Comparison of ENCODE assay signal across 10 mouse cellular contexts in the genomic region with DNA sequence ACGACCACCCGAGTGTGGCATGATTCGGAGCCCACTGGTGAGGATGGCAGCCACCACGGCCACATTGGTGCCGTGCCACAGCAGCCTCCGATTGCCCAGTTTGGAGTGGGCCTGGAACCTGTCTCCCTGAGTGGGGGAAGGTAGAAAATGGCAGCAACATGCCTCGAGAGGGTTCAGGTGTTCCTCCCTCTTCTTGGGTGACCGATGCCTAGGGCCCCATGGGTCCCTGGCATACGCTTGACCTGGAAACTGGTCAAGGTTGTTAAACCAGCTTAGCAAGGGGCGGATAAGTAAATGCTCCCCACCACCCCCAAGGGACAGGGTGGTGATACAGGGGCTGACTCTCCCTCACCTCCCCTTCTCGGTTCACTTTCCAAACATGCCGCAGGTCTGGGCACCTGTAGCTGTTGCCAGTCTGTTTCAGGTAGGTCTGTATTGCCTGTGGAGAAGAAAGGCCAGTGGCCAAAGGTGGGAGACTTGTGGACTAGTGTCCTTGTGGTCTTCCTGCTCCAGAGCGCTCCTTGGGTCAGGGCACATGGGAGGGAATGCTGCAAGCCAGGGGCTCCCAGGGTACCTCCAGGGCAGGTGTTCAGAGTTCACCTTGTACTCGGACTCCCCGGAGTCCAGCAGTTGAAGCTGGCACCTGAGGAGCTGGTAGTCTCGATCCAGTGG. TPM values are rescaled to one million over a fixed set of nuclear protein-coding genes. Genes with fewer than 3 reads are reported as not detected.
DNase-seq lines count a peak whose midpoint lies in the region; ATAC-seq and TF ChIP-seq lines count a peak whose summit lies in the region.
"Had no signal": no experiment of that assay in that cellular context is flagged by ENCODE, and none has a peak within 500 bp of the region (broad histone marks: within the 10 kb centered on the region; RNA-seq: fewer than 3 reads in every experiment).

No protein-coding gene starts in this region.

- ATAC-seq in kidney, embryonic 14.5 days (ENCODE audit: low FRiP score, low TSS enrichment): no peak
- no peak for ATAC-seq in forebrain, postnatal 0 days
- no peak for ATAC-seq in intestine, postnatal 0 days

- TF ChIP-seq CTCF in cerebellum, adult 2 months (IDR thresholded peaks at IDR 0.05; ENCODE audit: borderline replicate concordance, insufficient read depth, low read depth, low read length): no peak
- TF ChIP-seq CTCF in forebrain, postnatal 0 days (IDR thresholded peaks at IDR 0.05; ENCODE audit: low read depth): no peak
- TF ChIP-seq CTCF in intestine, postnatal 0 days (IDR thresholded peaks at IDR 0.05; ENCODE audit: low read depth): no peak

- no peaks in the 10 kb centered on the region for H3K9me3 ChIP-seq in kidney, embryonic 14.5 days (ENCODE audit: control insufficient read depth, low read length)
- H3K9me3 ChIP-seq in forebrain, postnatal 0 days (ENCODE audit: low read length): no peaks in the 10 kb centered on the region
- H3K9me3 ChIP-seq in intestine, postnatal 0 days (ENCODE audit: control insufficient read depth): no peaks in the 10 kb centered on the region
- H3K9me3 ChIP-seq: embryonic facial prominence, embryonic 15.5 days; lung, embryonic 15.5 days had no signal

- 86% methylated on average over 16 of the region's 16 CpGs for WGBS in kidney, embryonic 14.5 days
- 66% methylated on average over 16 of the region's 16 CpGs for WGBS in cerebellum, adult 2 months
- 89% methylated on average over 16 of the region's 16 CpGs for WGBS in forebrain, postnatal 0 days
- 79% methylated on average over 16 of the region's 16 CpGs for WGBS in intestine, postnatal 0 days

- no peak overlapping the region for H3K4me3 ChIP-seq in kidney, embryonic 14.5 days (ENCODE audit: low read length)
- H3K4me3 ChIP-seq in cerebellum, adult 2 months (replicated peaks; ENCODE audit: insufficient read depth, low read depth, low read length): no peak overlapping the region
- H3K4me3 ChIP-seq in forebrain, postnatal 0 days (ENCODE audit: low read depth, low read length): no peak overlapping the region
- H3K4me3 ChIP-seq in intestine, postnatal 0 days (ENCODE audit: low read depth, low read length): no peak overlapping the region
- H3K4me3 ChIP-seq: embryonic facial prominence, embryonic 15.5 days; lung, embryonic 15.5 days had no signal

- H3K9ac ChIP-seq in kidney, embryonic 14.5 days (ENCODE audit: low read depth, low read length): no peak overlapping the region
- no peak overlapping the region for H3K9ac ChIP-seq in forebrain, postnatal 0 days
- no peak overlapping the region for H3K9ac ChIP-seq in intestine, postnatal 0 days (ENCODE audit: low read depth, low read length)
- H3K9ac ChIP-seq: embryonic facial prominence, embryonic 15.5 days; lung, embryonic 15.5 days had no signal

- no peak overlapping the region for H3K4me2 ChIP-seq in kidney, embryonic 14.5 days (replicated peaks; ENCODE audit: low read depth, low read length)
- H3K4me2 ChIP-seq in forebrain, postnatal 0 days (ENCODE audit: low read depth): no peak overlapping the region
- H3K4me2 ChIP-seq in intestine, postnatal 0 days (replicated peaks; ENCODE audit: low read depth): no peak overlapping the region
- H3K4me2 ChIP-seq: embryonic facial prominence, embryonic 15.5 days; lung, embryonic 15.5 days had no signal

- peaks cover 23% of the 10 kb centered on the region for H3K4me1 ChIP-seq in kidney, embryonic 14.5 days (ENCODE audit: control insufficient read depth, insufficient read depth, low read length)
- peaks cover 16% of the 10 kb centered on the region for H3K4me1 ChIP-seq in cerebellum, adult 2 months (ENCODE audit: control insufficient read depth, insufficient read depth, low read length)
- H3K4me1 ChIP-seq in forebrain, postnatal 0 days (ENCODE audit: insufficient read depth): peaks cover 4% of the 10 kb centered on the region; the same call in 1 of the 2 replicates
- peaks cover 8% of the 10 kb centered on the region for H3K4me1 ChIP-seq in intestine, postnatal 0 days (replicated peaks; ENCODE audit: control insufficient read depth, insufficient read depth, low read length)

- H3K27me3 ChIP-seq in kidney, embryonic 14.5 days (ENCODE audit: control insufficient read depth, insufficient read depth, low read length): no peaks in the 10 kb centered on the region
- H3K27me3 ChIP-seq in cerebellum, adult 2 months (ENCODE audit: control insufficient read depth, insufficient read depth, low read length): no peaks in the 10 kb centered on the region
- H3K27me3 ChIP-seq in forebrain, postnatal 0 days (ENCODE audit: insufficient read depth, low read length): no peaks in the 10 kb centered on the region
- H3K27me3 ChIP-seq in intestine, postnatal 0 days (replicated peaks; ENCODE audit: control insufficient read depth, insufficient read depth, low read length): no peaks in the 10 kb centered on the region
- H3K27me3 ChIP-seq: embryonic facial prominence, embryonic 15.5 days; lung, embryonic 15.5 days had no signal

- TF ChIP-seq POLR2A in cerebellum, adult 2 months (IDR thresholded peaks at IDR 0.05; ENCODE audit: borderline replicate concordance, insufficient read depth, low read length): no peak

- DNase-seq in kidney, adult 18-20 months: peak; percentile 42
- DNase-seq in cerebellum, adult 2 months: peak; percentile 30 to 33
- peak; percentile 65 for DNase-seq in cerebellum, adult 9-10 months
- peak; percentile 61 to 64 for DNase-seq in kidney, adult 8-10 months
- DNase-seq in forebrain, postnatal 0 days: no peak

- H3K27ac ChIP-seq in kidney, embryonic 14.5 days (ENCODE audit: low read depth, low read length): no peak overlapping the region
- H3K27ac ChIP-seq in cerebellum, adult 2 months (ENCODE audit: insufficient read depth, low read length): no peak overlapping the region
- no peak overlapping the region for H3K27ac ChIP-seq in forebrain, postnatal 0 days (ENCODE audit: low read depth, low read length)
- no peak overlapping the region for H3K27ac ChIP-seq in intestine, postnatal 0 days (ENCODE audit: low read depth, low read length)

- no peaks in the 10 kb centered on the region for H3K36me3 ChIP-seq in kidney, embryonic 14.5 days (ENCODE audit: control insufficient read depth, insufficient read depth, low read length)
- no peaks in the 10 kb centered on the region for H3K36me3 ChIP-seq in forebrain, postnatal 0 days (ENCODE audit: insufficient read depth)
- no peaks in the 10 kb centered on the region; the same call in 1 of the 2 replicates for H3K36me3 ChIP-seq in intestine, postnatal 0 days (ENCODE audit: control insufficient read depth, insufficient read depth)
- H3K36me3 ChIP-seq: embryonic facial prominence, embryonic 15.5 days; lung, embryonic 15.5 days had no signal

RNA-seq across cellular contexts. Expression of gene Rrp9, which starts 2.5 kb away (rescaled TPM):
- polyA plus RNA-seq in kidney, embryonic 14.5 days (2014; fragmentation: Nextera tagmentation; extraction: Ambion mirVana): 43.8 and 49.3 TPM in 2 replicates
- polyA plus RNA-seq in cerebellum, adult 2 months (2012; rRNA removed): 42.5 and 43.7 TPM in 2 replicates
- total RNA-seq in forebrain, postnatal 0 days (2014; rRNA removed): 45.6 and 52.9 TPM in 2 replicates
- polyA plus RNA-seq in forebrain, postnatal 0 days (2015; fragmentation: Nextera tagmentation; extraction: Ambion mirVana): 46.5 and 47.3 TPM in 2 replicates
- 17.7 and 19.4 TPM in 2 replicates for polyA plus RNA-seq in intestine, postnatal 0 days (2015; fragmentation: Nextera tagmentation; extraction: Ambion mirVana)

RNA-seq across cellular contexts. Expression of gene Parp3, which starts 3.5 kb away (rescaled TPM):
- polyA plus RNA-seq in kidney, embryonic 14.5 days (2014; fragmentation: Nextera tagmentation; extraction: Ambion mirVana): 1.9 and 2.7 TPM in 2 replicates
- polyA plus RNA-seq in cerebellum, adult 2 months (2012; rRNA removed): 6.9 and 9.7 TPM in 2 replicates
- total RNA-seq in forebrain, postnatal 0 days (2014; rRNA removed): 2.2 and 6.2 TPM in 2 replicates
- polyA plus RNA-seq in forebrain, postnatal 0 days (2015; fragmentation: Nextera tagmentation; extraction: Ambion mirVana): 1.4 and 1.7 TPM in 2 replicates
- polyA plus RNA-seq in intestine, postnatal 0 days (2015; fragmentation: Nextera tagmentation; extraction: Ambion mirVana): 2.5 and 3.8 TPM in 2 replicates

RNA-seq across cellular contexts. Expression of gene Gpr62, which starts 7.5 kb away (rescaled TPM):
- polyA plus RNA-seq in kidney, embryonic 14.5 days (2014; fragmentation: Nextera tagmentation; extraction: Ambion mirVana): 0.37 and 0.66 TPM in 2 replicates
- polyA plus RNA-seq in cerebellum, adult 2 months (2012; rRNA removed): 27.9 and 30.7 TPM in 2 replicates
- total RNA-seq in forebrain, postnatal 0 days (2014; rRNA removed): 1.5 and 1.8 TPM in 2 replicates
- 2.3 and 3.0 TPM in 2 replicates for polyA plus RNA-seq in forebrain, postnatal 0 days (2015; fragmentation: Nextera tagmentation; extraction: Ambion mirVana)
- polyA plus RNA-seq in intestine, postnatal 0 days (2015; fragmentation: Nextera tagmentation; extraction: Ambion mirVana): 0.17 and 0.26 TPM in 2 replicates
- total RNA-seq: MEL had no signal

RNA-seq across cellular contexts. Expression of gene Pcbp4, which starts 20.1 kb away (rescaled TPM):
- polyA plus RNA-seq in kidney, embryonic 14.5 days (2014; fragmentation: Nextera tagmentation; extraction: Ambion mirVana): 129 and 147 TPM in 2 replicates
- polyA plus RNA-seq in cerebellum, adult 2 months (2012; rRNA removed): 515 and 572 TPM in 2 replicates
- 454 and 602 TPM in 2 replicates for total RNA-seq in forebrain, postnatal 0 days (2014; rRNA removed)
- 251 and 273 TPM in 2 replicates for polyA plus RNA-seq in forebrain, postnatal 0 days (2015; fragmentation: Nextera tagmentation; extraction: Ambion mirVana)
- 13.8 and 15.7 TPM in 2 replicates for polyA plus RNA-seq in intestine, postnatal 0 days (2015; fragmentation: Nextera tagmentation; extraction: Ambion mirVana)

RNA-seq across cellular contexts. Expression of gene Abhd14a, which starts 25.7 kb away (rescaled TPM):
- 50.2 and 58.8 TPM in 2 replicates for polyA plus RNA-seq in kidney, embryonic 14.5 days (2014; fragmentation: Nextera tagmentation; extraction: Ambion mirVana)
- 49.7 and 51.5 TPM in 2 replicates for polyA plus RNA-seq in cerebellum, adult 2 months (2012; rRNA removed)
- total RNA-seq in forebrain, postnatal 0 days (2014; rRNA removed): 54.4 and 63.2 TPM in 2 replicates
- 84.1 and 87.1 TPM in 2 replicates for polyA plus RNA-seq in forebrain, postnatal 0 days (2015; fragmentation: Nextera tagmentation; extraction: Ambion mirVana)
- polyA plus RNA-seq in intestine, postnatal 0 days (2015; fragmentation: Nextera tagmentation; extraction: Ambion mirVana): 20.8 and 21.0 TPM in 2 replicates
